Mouse (Mus musculus) left cerebral cortex, adult 11 months (tissue): Measurements from ENCODE around the gene Frmd4b.

Experiments
- DNase-seq: peaks from one replicate; pipeline ENCODE4 v3.0.0; 2022; ENCODE audit warnings: low spot score

The Frmd4b gene

GRCm38 (mm10) chr6:97315311-97315710, 302.0 kb downstream of the Frmd4b start:
- no peak for DNase-seq

DNA sequence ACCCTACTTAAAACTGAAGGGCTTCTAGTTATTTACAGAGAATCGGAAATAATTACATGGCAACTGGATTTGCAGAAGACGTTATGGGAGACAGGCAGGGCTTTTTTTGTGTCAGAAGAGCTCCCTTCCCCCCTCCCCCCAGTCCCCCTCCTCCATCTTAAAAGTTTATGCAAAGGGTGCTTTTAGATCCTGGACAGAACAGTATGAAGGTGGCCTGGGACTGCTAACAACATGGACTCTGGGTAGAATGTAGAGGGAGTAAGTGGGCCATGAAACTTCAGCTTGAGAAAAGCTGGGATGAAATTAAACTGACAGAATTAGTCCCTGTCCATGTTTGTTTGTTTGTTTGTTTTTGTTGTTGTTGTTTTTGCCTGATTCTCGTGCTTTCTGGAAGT, 304.8 kb downstream of the Frmd4b start:
- DNase-seq, result no peak

DNA sequence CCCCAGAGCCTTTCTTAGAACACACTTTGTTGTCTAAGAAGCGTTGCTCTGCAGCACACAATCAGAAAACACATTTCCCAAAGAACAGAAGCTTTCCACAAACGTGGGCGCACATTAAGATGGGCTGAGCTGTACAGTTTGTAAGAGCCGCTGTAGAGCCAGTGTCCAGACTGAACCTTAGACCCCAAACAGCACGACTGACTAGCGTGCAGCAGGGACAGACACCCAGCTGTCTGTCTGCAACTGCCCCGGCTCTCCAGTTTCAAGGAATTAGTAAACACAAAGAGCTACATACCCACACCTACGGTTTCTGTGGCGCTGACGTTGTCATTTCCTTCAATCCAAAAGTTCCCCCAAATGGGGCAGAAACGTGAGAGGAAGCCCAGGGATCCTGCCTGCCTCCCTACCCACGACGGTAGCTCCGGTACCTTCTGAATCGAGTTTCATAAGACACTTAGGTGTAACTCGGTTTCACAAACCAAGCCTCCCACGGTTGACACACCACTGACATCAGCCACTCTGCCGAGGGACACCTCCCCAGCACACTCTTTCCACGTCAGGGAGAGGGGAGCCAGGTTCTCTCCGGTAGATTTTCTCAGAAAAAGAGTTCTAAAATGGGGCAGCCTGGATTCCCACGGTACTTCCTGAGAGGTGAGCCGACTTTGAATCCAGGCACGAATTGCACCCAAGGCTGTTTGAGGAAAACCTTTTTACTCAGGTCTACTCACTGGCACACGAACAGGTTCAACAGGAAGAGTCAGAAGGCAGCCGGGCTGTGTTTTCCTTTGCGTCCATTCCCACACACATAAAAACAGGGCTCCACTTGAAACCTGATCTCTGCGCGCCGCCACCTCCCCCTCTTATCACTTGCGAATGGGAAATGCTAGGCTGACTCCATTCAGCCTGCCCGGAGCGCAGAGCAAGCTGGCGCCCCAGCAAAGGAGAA, 305.5 kb downstream of the Frmd4b start:
- DNase-seq, result no peak

GRCm38 (mm10) chr6:97310901-97311331, 306.4 kb downstream of the Frmd4b start:
- DNase-seq, result no peak

GRCm38 (mm10) chr6:97309161-97309560, 308.2 kb downstream of the Frmd4b start:
- DNase-seq, result no peak

- DNase-seq, result no peak
Observed at GRCm38 (mm10) chr6:97308562-97308961, 308.8 kb downstream of the Frmd4b start.

DNA sequence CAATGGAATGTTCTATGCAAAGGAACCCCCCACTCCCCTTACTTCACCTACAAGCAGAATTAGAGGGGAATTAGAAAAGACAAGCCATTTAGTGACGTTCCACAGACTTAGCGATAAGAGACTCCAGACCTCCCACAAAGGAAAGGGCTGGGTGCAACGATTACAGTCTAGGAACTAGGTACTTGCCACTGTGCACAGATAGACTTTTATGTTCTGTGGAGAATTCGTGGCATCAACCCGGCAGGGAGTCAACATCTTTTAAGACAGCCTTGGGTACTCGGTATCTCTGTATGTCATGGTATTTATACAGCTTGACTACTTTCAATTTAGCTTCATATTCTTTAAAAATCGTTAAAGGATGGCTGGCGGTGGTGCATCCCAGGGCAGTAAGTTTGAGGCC, 310.1 kb downstream of the Frmd4b start:
- DNase-seq, result no peak

DNA sequence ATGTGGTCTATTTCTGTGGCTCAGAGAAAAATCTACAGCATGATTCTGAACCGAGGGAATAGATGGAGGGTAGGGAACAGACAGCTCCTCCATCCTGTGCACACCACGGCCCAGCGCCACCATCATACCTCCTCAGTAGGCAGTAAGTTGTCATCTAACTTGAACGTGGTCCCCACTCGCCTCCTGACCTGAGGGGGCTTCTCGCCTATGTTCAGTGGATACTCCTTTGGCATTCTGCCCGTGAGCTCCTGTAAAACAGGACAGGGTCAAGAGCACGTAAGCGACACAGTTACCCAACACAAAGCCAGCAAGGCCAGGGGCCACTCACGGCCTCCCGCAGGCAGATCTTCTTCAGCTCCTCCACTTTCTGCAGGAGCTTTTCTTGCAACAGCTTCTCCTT, 311.0 kb downstream of the Frmd4b start:
- DNase-seq, result no peak

DNA sequence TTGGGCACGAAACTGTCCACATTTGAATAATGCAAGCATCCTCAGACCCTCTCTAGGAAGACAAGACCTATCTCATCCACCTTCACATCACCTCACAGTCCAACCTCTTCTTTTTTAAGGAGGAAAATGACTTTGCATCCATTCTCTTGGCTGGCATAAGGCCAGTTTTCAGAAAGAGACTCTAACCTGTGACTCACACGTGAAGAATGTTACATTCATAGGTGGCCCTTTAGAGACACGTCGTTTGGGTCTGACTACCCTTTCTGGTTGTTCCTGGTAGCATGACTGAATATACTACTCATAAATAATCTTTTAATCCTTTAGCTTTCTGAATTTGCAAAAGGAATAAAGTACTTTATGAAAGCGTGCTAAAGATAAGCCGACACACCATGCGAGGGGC, 311.9 kb downstream of the Frmd4b start:
- DNase-seq, result no peak

DNA sequence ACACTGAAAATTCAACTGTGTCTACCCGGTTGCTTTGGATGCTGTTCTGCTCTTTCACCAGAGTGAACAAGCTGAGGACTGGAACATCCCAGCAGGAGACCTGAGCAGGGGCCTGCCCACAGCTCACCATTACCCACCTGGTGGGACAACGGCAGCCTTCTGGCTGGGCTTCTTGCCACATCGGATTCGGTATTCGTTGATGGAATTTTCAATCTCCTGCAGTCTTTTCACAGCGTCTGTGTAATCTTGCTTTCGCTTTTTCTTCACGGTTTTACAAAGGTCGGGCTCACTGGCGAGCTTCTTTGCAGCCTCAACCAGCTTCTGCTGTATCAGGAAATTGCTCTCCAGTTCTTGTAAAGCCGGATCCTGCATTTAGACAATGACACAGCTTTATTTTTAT, 312.3 kb downstream of the Frmd4b start:
- DNase-seq, result no peak

DNA sequence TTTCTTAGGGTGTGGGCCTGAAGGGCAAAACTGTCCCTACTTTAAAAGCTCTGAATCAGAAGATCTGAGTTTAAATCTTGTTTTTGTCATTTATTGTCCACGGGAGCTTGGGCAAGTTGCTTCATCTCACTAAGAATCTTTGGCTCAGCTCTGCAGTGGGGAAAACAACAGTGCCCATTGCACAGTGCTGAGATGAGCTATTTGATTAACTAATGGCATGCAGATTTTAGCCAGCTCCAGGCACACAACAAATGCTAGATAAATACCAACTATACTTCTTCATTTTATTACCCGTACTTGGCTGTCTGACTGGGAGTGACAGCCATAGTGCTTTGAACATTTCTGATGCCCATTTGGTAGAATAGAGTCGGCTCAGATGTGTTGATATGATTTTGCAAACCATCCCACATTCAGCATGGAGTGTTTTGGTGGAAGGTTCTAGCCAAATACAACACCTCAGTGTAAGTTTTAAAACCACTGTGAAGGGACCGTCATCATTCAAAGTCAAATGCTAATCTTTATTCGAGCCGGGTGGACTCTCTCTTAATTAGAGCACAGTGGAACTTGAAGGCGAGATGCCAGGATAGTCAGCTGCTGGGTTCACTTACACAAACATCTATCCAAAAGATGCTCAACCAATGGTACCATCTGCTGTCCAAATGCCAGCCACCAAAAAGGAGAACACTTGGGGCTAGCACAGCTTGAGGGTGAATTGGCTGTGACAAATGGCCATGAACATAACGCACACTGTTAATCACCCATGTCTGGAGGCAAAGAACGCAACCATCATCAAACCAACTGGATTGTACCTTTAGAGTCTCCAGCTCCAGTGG, 313.8 kb downstream of the Frmd4b start:
- DNase-seq, result no peak

DNA sequence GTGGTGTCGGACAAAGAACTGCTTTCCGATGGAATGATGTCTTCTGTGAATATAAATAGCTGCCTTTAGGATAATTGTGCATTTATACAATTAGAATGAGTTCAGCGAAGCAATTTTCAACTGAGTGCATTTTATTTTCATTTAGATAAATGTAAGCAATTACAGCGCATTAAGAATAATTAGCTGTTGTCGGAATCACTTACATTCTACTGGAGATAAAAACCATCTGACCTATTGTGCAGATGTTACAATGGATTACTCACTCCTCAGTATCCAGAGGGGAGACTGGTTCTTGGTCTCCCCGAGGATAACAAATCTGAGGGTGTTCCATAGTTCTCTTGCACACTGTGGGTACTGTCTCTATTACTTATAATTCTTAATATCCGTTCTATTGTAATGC, 315.0 kb downstream of the Frmd4b start:
- no peak for DNase-seq

DNA sequence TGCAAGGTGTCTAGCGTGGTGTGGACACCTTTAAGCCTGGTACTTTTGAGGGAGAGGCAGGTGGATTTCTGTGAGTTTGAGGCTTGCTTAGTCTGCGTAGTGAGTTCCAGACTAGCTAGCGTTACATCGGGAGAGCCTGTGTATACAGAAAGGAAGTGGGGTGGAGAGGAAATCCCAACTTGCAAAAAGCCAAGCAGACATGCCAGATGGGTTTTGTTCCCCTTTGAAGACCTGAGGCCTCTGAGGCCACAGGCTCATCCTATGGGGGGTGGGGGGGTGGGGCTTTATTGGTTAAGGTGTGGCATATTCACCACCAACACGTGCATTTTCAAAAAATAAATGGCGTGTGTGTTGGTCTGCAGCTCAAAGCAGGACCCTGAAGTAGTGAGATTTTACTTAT, 316.7 kb downstream of the Frmd4b start:
- DNase-seq, result no peak

DNA sequence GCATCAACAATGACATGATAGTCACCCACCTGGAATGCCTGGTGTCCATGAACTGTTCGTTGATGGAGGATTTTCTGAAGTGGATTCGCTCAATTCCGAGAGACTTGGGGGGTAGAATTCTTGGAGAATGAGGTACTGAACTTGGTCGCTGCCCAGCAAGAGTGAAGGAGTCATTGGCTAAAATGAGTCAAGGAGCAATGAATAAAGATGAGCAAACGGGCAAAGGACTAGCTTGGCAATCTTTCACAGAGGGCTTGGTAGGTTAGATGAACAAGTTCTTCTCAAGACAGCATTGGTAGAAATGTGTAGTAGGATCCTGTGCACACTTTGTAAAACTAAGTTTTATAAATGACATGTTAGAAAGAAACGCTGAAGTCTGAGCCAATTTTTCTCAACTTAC, 317.2 kb downstream of the Frmd4b start:
- no peak for DNase-seq

- no peak for DNase-seq
Observed at GRCm38 (mm10) chr6:97297151-97297550, 320.2 kb downstream of the Frmd4b start.

- DNase-seq, result no peak
Observed at GRCm38 (mm10) chr6:97295866-97296527, 321.3 kb downstream of the Frmd4b start.

DNA sequence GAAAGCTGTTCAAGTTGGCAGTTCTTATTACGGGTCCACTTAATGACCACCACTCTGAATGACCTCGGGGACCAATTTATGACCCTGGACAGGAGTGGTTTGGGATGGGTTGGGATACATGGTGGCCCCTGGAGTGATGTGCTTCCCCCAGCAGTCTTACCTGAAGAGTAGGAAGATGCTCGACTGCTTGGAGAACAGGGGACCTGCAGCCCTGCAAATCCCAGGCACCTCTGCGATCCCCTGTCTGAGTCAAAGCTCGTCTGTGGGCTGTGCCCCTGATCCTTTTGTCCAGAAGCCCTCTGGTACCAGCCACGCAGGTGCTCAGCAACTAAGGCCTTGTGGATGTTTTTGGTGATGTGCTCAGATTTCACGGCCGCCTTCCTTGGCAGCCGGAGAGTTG, 321.9 kb downstream of the Frmd4b start:
- no peak for DNase-seq

- no peak for DNase-seq
Observed at GRCm38 (mm10) chr6:97293667-97294569, 323.4 kb downstream of the Frmd4b start.

- no peak for DNase-seq
Observed at GRCm38 (mm10) chr6:97292894-97293293, 324.4 kb downstream of the Frmd4b start.

DNA sequence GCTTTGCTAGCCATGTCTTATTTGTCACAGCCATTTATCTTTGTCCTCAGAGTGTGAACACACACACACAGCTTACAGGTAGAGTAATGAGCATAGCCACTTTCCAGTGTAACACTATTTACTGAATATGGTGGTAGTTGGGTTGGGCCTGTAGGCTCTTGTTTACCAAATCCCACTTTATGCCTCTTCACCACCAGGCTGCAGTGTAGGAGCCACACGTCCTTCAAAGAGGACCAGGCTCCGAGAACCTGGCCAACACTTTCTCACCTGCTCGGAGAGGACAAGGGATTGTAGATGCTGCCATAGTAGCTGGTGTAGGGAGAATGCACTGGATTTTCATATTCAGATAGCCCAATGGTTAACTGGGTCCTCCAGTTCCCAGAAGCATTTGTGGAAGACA, 325.2 kb downstream of the Frmd4b start:
- no peak for DNase-seq

DNA sequence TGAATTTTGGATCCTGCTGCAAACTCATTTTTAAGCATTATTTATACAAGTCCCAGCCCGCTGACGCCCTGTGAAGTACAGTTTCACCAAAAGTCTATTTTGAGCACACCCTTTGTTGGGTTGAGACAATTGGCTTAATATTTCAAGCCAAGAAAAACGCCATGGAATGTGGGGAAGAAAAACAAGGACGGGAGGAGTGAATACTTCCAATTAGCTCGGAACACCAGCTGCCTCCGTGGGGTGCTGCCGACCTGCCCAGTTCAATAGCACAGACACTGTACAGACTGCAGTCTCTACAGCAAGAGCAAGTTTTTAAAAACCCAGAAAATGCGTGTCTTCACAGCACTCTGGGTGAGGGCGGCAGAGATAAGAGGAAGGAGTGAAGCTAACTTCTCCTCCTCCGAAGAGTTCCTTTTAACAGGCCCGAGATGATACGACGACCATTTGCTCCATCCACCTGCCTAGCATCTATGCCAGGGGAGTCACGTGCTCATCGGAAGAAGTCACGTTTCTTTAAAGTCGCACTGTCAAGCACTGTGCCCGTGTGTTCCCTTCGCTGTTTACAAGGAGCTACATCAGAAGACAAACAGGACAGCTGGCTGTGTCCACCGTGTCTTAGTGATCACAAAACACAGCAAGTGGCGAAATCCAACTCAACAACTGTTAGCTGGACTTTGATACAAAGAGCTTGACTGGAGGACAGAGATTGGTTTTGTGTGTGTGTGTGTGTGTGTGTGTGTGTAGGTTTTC, 326.0 kb downstream of the Frmd4b start:
- DNase-seq, result no peak
